15 mouse cellular contexts compared by ENCODE assay signal in the genomic region with DNA sequence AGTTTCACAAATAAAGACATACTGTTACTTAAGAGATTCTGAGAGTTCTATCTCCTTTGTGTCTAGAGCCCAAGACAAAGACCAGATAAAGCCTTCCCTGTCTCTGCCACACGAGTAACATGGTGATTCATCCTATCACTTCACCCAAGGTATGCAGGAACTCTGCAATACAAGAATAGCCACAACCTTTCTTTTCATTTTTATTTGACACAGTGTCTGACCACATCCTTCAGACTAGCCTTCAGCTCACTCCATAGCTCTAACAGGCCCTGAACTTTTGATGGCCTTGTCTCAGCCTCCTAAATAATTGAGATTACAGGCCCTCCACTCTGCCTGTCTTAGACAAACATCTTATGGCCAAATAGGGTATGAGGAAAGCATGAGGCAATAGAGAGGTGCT.
"Had no signal": no experiment of that assay in that cellular context is flagged by ENCODE, and none has a peak within 500 bp of the region (broad histone marks: within the 10 kb centered on the region; RNA-seq: fewer than 3 reads in every experiment).

No protein-coding gene starts in this region.

- H3K27ac ChIP-seq: limb, embryonic 12.5 days; limb, embryonic 15.5 days; liver, embryonic 14.5 days; midbrain, embryonic 10.5 days; midbrain, embryonic 13.5 days; neural tube, embryonic 13.5 days had no signal

- DNase-seq: kidney, postnatal 14 days; kidney, postnatal 4 days; left cerebral cortex, postnatal 4 days; liver, postnatal 0 days; lung, embryonic 14.5 days; thymus, adult 18-20 months; thymus, postnatal 36 days had no signal

- H3K4me1 ChIP-seq: limb, embryonic 12.5 days; limb, embryonic 15.5 days; megakaryocyte, embryonic 14.5 days; midbrain, embryonic 10.5 days; midbrain, embryonic 13.5 days had no signal

- H3K4me3 ChIP-seq: limb, embryonic 12.5 days; limb, embryonic 15.5 days; megakaryocyte, embryonic 14.5 days; midbrain, embryonic 10.5 days; midbrain, embryonic 13.5 days; myocyte; neural tube, embryonic 13.5 days had no signal
